Comparison of ENCODE assay signal across 9 mouse cellular contexts in genomic region chr11:30676086-30676485, GRCm38 (mm10). TPM values are rescaled to one million over a fixed set of nuclear protein-coding genes. Genes with fewer than 3 reads are reported as not detected.
DNase-seq lines count a peak whose midpoint lies in the region; ATAC-seq and TF ChIP-seq lines count a peak whose summit lies in the region.
"Had no signal": no experiment of that assay in that cellular context is flagged by ENCODE, and none has a peak within 500 bp of the region (broad histone marks: within the 10 kb centered on the region; RNA-seq: fewer than 3 reads in every experiment).

No protein-coding gene starts in this region.

- no peaks in the 10 kb centered on the region for H3K4me1 ChIP-seq in heart, postnatal 0 days (ENCODE audit: control insufficient read depth, insufficient read depth)
- H3K4me1 ChIP-seq in heart, embryonic 11.5 days (ENCODE audit: control insufficient read depth, insufficient read depth, low read length) = no peaks in the 10 kb centered on the region
- H3K4me1 ChIP-seq: limb, embryonic 12.5 days had no signal

- no peak for TF ChIP-seq EP300 in heart, postnatal 0 days (IDR thresholded peaks at IDR 0.05; ENCODE audit: low read depth)

- H3K9ac ChIP-seq in heart, postnatal 0 days (replicated peaks; ENCODE audit: low read depth, low read length) = no peak overlapping the region
- H3K9ac ChIP-seq in heart, embryonic 11.5 days (ENCODE audit: low read depth, low read length) = no peak overlapping the region
- H3K9ac ChIP-seq: limb, embryonic 12.5 days had no signal

- no peak overlapping the region for H3K4me3 ChIP-seq in heart, postnatal 0 days (ENCODE audit: low read depth, low read length)
- H3K4me3 ChIP-seq in heart, embryonic 11.5 days (ENCODE audit: low read depth, low read length) = no peak overlapping the region
- H3K4me3 ChIP-seq: limb, embryonic 12.5 days had no signal

- 73% methylated on average over 1 of the region's 1 CpGs for WGBS in heart, postnatal 0 days
- WGBS in heart, embryonic 11.5 days (ENCODE audit: insufficient replicate concordance) = 43% methylated on average over 1 of the region's 1 CpGs

- no peak overlapping the region for H3K4me2 ChIP-seq in heart, postnatal 0 days (ENCODE audit: low read depth, low read length)
- H3K4me2 ChIP-seq in heart, embryonic 11.5 days = no peak overlapping the region
- H3K4me2 ChIP-seq: limb, embryonic 12.5 days had no signal

- no peaks in the 10 kb centered on the region for H3K9me3 ChIP-seq in heart, postnatal 0 days (replicated peaks; ENCODE audit: control insufficient read depth, low read length)
- H3K9me3 ChIP-seq in heart, embryonic 11.5 days (replicated peaks; ENCODE audit: control insufficient read depth, low read length) = no peaks in the 10 kb centered on the region
- H3K9me3 ChIP-seq: limb, embryonic 12.5 days had no signal

- ATAC-seq in heart, postnatal 0 days (ENCODE audit: insufficient read depth, low read depth) = peak; percentile 79
- no peak for ATAC-seq in heart, embryonic 11.5 days (replicated peaks; ENCODE audit: insufficient number of reproducible peaks, low FRiP score, low TSS enrichment)
- ATAC-seq in frontal cortex, adult (ENCODE audit: low TSS enrichment) = peak; percentile 98

- no peaks in the 10 kb centered on the region for H3K36me3 ChIP-seq in heart, postnatal 0 days (replicated peaks; ENCODE audit: control insufficient read depth, insufficient read depth, low read length)
- H3K36me3 ChIP-seq in heart, embryonic 11.5 days (ENCODE audit: control insufficient read depth, insufficient read depth, low read length) = no peaks in the 10 kb centered on the region
- H3K36me3 ChIP-seq: limb, embryonic 12.5 days had no signal

- no peak overlapping the region for H3K27ac ChIP-seq in heart, postnatal 0 days (ENCODE audit: low read depth)
- H3K27ac ChIP-seq in heart, embryonic 11.5 days (ENCODE audit: low read depth, low read length) = no peak overlapping the region
- H3K27ac ChIP-seq: limb, embryonic 12.5 days had no signal

- TF ChIP-seq CTCF in heart, postnatal 0 days (IDR thresholded peaks at IDR 0.05; ENCODE audit: low read depth) = peak; percentile 84

- DNase-seq in heart, postnatal 0 days (ENCODE audit: low spot score) = peak; percentile 78
- DNase-seq in B cell, adult 2 months = peak; percentile 14 to 16
- peak; percentile 44 for DNase-seq in adrenal gland, postnatal 10 days
- DNase-seq in left cerebral cortex, adult 11 months (ENCODE audit: low spot score) = peak; percentile 41
- peak; percentile 19 for DNase-seq in right cerebral cortex, postnatal 14 days
- no peak for DNase-seq in T-cell, adult 2 months (ENCODE audit: low spot score)

- H3K27me3 ChIP-seq in heart, postnatal 0 days (ENCODE audit: control insufficient read depth, insufficient read depth, low read length) = no peaks in the 10 kb centered on the region
- no peaks in the 10 kb centered on the region for H3K27me3 ChIP-seq in heart, embryonic 11.5 days (ENCODE audit: control insufficient read depth, insufficient read depth, low read length)
- H3K27me3 ChIP-seq: limb, embryonic 12.5 days had no signal

RNA-seq across cellular contexts. Expression of gene Acyp2, which starts 26.7 kb away (rescaled TPM):
- 27.6 and 31.4 TPM in 2 replicates for total RNA-seq in heart, postnatal 0 days (2014; rRNA removed; ENCODE audit: low replicate concordance)
- 85.8 and 91.0 TPM in 2 replicates for polyA plus RNA-seq in heart, postnatal 0 days (2015; fragmentation: Nextera tagmentation; extraction: Ambion mirVana)
- 25.0 and 26.2 TPM in 2 replicates for polyA plus RNA-seq in heart, embryonic 11.5 days (2014; fragmentation: Nextera tagmentation; extraction: Ambion mirVana)
- total RNA-seq in adrenal gland, postnatal 10 days (2021) = 10 to 100 TPM; 41.0 to 42.2 TPM
